Mouse (Mus musculus): ENCODE results near the gene Antxr1.

GRCm38 (mm10) chr6:87373057-87373456, 37.4 kb upstream of the Antxr1 start, which contains the start of gene Gkn2:
- TF ChIP-seq POLR2A (IDR thresholded peaks at IDR 0.05; ENCODE audit: insufficient read depth, low read depth, low read length) (no peak), CTCF (IDR thresholded peaks at IDR 0.05; ENCODE audit: insufficient read depth, low read depth, low read length) (no peak)

Measured in olfactory bulb, adult 2 months (tissue).